Mouse (Mus musculus): ENCODE data around the gene Trpt1. TPM values are rescaled to one million over a fixed set of nuclear protein-coding genes. Genes with fewer than 3 reads are reported as not detected.

Trpt1 gene
- total and polyA plus RNA-seq, 2 experiments from 2014 or later = 28.4 to 32.0 TPM

DNA sequence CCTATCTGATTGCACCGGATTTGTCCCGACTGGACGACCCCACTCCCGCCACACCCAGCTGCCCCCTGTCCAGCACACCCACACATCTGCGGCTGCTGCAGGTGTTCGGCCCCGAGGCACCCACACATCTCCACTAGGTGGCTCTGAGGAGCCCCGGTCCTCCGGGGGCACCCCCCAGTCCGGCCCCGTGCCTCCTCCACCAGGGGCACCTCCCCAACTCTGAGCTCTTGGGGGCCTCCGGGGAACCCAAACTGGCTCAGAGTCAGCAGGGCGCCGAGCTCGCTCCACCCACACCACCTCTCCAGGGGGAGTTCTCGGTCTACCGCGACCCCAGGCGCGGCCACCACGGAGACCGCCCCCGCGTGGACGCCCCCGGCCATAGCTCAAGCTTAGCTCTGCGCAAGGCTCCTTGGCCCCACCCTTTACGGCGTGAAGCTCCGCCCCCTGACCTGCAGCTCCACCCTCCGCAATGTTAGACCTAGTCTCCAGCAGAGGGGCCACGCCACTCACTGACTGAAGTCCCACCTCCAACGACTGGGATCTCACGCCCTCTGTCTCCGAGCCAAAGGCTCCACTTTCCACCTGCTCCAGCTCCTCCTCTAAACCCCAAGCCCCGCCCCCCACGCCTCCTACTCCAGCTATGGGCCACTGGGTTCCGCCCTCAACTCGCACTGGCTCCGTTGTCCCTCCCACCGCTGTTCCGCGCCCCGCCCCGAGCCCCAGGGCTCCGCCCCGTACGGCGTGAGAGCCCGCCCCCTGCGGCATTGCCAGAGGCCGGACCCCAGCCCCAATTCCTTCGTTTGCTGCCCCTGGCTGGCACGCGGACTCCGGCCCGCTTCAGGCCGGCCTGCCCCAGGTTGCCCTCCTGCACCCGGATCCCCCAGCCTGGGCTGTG is 16.2 kb upstream of the Trpt1 start:
- 1% methylated on average over 58 of the region's 59 CpGs for WGBS
- no peaks in the 10 kb centered on the region for H3K9me3 ChIP-seq (replicated peaks; ENCODE audit: control insufficient read depth, low read length)
- DNase-seq (ENCODE audit: low spot score) (peak; percentile 100), ATAC-seq (ENCODE audit: insufficient read depth, low read depth) (peak; percentile 88)
- peak overlapping the region; percentile 83 for H3K4me2 ChIP-seq (ENCODE audit: low read depth, low read length)
- peak overlapping the region; percentile 75 for H3K4me3 ChIP-seq (ENCODE audit: low read depth, low read length)
- TF ChIP-seq EP300 (IDR thresholded peaks at IDR 0.05; ENCODE audit: low read depth) (0 out of 2 replicates have a peak, but pooled peaks have one; percentile 22), CTCF (IDR thresholded peaks at IDR 0.05; ENCODE audit: low read depth) (peak; percentile 63)
- peak overlapping the region; percentile 98 for H3K27ac ChIP-seq (ENCODE audit: low read depth)
- H3K9ac ChIP-seq (replicated peaks; ENCODE audit: low read depth, low read length) = peak overlapping the region; percentile 72
- H3K36me3 ChIP-seq (replicated peaks; ENCODE audit: control insufficient read depth, insufficient read depth, low read length) = peaks cover 35% of the 10 kb centered on the region
- H3K4me1 ChIP-seq (ENCODE audit: control insufficient read depth, insufficient read depth) = peaks cover 28% of the 10 kb centered on the region
- no peaks in the 10 kb centered on the region for H3K27me3 ChIP-seq (ENCODE audit: control insufficient read depth, insufficient read depth, low read length)

DNA sequence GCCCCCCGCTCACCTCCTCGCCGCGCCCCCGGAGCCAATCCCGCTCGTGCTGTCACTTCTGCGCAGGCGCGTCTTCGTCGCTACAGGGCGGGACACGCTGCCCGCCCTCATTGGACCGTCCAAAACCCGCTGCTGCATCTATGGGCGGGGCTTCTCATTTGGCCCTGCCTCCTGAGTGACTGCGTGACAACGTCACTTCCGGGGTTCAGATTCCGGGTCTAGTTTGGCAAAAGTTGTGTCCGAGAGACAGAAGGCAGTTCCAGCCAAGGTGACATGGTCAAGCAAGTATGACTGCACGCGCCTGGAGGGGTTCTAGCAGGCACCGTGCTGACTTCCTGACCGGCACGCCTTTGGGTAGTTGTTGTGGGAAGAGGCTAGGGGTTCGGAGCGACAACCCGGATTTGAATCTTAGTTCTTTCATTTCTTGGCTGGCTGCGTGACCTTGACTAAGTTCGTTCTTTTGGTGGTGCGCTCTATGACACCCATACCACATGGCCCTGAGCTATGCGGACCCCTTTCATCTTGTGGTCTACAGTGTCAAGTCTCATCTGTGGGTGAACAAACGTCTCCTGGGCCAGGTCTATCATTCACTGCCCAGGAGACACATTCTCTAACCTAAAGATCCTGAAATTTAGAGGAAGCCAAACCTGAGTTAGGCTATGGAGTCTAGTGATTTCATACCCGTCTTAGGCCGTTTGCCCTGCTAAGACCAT is 15.4 kb upstream of the Trpt1 start, which contains the start of gene Fkbp2:
Fkbp2 (minus strand) TSS at position 121 of the 713 bp plus-strand sequence.
- H3K4me2 ChIP-seq (ENCODE audit: low read depth, low read length) = peak within 1 kb of the TSS; percentile 83
- TF ChIP-seq CTCF (IDR thresholded peaks at IDR 0.05; ENCODE audit: low read depth) (no peak), EP300 (IDR thresholded peaks at IDR 0.05; ENCODE audit: low read depth) (peak; percentile 50; the same call in 1 of the 2 replicates)
- DNase-seq (ENCODE audit: low spot score) (peak; percentile 99), ATAC-seq (ENCODE audit: insufficient read depth, low read depth) (peak; percentile 85)
- WGBS = 1% methylated on average over 38 of the region's 38 CpGs
- H3K9me3 ChIP-seq (replicated peaks; ENCODE audit: control insufficient read depth, low read length) = no peaks in the 10 kb centered on the region
- peak within 1 kb of the TSS; percentile 75 for H3K4me3 ChIP-seq (ENCODE audit: low read depth, low read length)
- peak within 1 kb of the TSS; percentile 72 for H3K9ac ChIP-seq (replicated peaks; ENCODE audit: low read depth, low read length)
- peaks cover 28% of the 10 kb centered on the region for H3K4me1 ChIP-seq (ENCODE audit: control insufficient read depth, insufficient read depth)
- H3K27ac ChIP-seq (ENCODE audit: low read depth) = peak within 1 kb of the TSS; percentile 98
- H3K36me3 ChIP-seq (replicated peaks; ENCODE audit: control insufficient read depth, insufficient read depth, low read length) = peaks cover 43% of the 10 kb centered on the region
- H3K27me3 ChIP-seq (ENCODE audit: control insufficient read depth, insufficient read depth, low read length) = no peaks in the 10 kb centered on the region

DNA sequence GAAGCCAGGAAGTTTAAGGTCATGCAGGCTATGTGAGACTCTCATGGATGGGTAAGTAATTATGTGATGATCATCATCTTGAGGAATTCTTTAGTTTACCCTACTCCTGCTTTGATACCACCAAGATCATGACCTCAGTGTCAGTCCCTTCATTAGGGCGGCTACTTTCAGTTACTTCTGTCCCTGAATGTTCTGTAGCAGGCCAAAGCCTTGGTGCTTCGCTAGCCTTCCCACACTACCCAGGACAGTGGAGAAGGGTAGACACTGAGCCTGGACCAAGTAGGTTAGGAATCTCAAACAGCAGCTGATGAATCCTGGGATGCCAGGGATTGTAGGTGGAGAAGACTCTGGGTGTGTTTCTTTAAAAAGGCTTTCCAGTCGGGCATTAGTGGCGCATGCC is 14.5 kb upstream of the Trpt1 start:
- no peaks in the 10 kb centered on the region for H3K9me3 ChIP-seq (replicated peaks; ENCODE audit: control insufficient read depth, low read length)
- H3K9ac ChIP-seq (replicated peaks; ENCODE audit: low read depth, low read length) = peak overlapping the region; percentile 72; the same call in 1 of the 2 replicates
- H3K36me3 ChIP-seq (replicated peaks; ENCODE audit: control insufficient read depth, insufficient read depth, low read length) = peaks cover 43% of the 10 kb centered on the region
- 84% methylated on average over 4 of the region's 4 CpGs for WGBS
- H3K4me2 ChIP-seq (ENCODE audit: low read depth, low read length) = peak overlapping the region; percentile 69
- TF ChIP-seq EP300 (IDR thresholded peaks at IDR 0.05; ENCODE audit: low read depth) (no peak), CTCF (IDR thresholded peaks at IDR 0.05; ENCODE audit: low read depth) (no peak)
- no peak for DNase-seq (ENCODE audit: low spot score)
- peaks cover 31% of the 10 kb centered on the region for H3K4me1 ChIP-seq (ENCODE audit: control insufficient read depth, insufficient read depth)
- H3K27ac ChIP-seq (ENCODE audit: low read depth) = peak overlapping the region; percentile 98
- H3K4me3 ChIP-seq (ENCODE audit: low read depth, low read length) = no peak overlapping the region
- no peaks in the 10 kb centered on the region for H3K27me3 ChIP-seq (ENCODE audit: control insufficient read depth, insufficient read depth, low read length)
- ATAC-seq (ENCODE audit: insufficient read depth, low read depth) = no peak

DNA sequence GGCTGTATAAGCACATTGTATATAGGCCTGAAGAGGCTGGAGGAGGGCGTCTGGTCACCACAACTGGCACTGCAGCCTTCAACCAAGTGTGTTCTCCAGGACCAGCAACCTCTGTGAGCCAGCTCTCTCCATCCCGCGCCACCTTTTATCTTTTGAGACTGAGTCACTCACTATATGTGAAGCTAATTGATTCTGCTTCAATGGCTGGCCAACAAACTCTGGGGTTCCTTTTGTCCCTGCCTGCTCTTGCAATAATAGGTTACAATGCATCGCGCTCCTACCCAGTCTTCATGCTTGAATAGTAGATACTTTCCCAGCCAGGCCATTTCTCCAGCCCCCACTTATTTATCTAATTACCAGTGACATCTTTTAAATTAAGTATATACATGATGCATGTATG is 12.3 kb upstream of the Trpt1 start:
- Histone ChIP-seq H3K4me2 (ENCODE audit: low read depth, low read length) (no peak overlapping the region), H3K4me1 (ENCODE audit: control insufficient read depth, insufficient read depth) (peaks cover 28% of the 10 kb centered on the region), H3K27me3 (ENCODE audit: control insufficient read depth, insufficient read depth, low read length) (no peaks in the 10 kb centered on the region), H3K9me3 (replicated peaks; ENCODE audit: control insufficient read depth, low read length) (no peaks in the 10 kb centered on the region), H3K9ac (replicated peaks; ENCODE audit: low read depth, low read length) (no peak overlapping the region), H3K27ac (ENCODE audit: low read depth) (no peak overlapping the region), H3K36me3 (replicated peaks; ENCODE audit: control insufficient read depth, insufficient read depth, low read length) (peaks cover 30% of the 10 kb centered on the region), H3K4me3 (ENCODE audit: low read depth, low read length) (no peak overlapping the region)
- ATAC-seq (ENCODE audit: insufficient read depth, low read depth) (no peak), DNase-seq (ENCODE audit: low spot score) (no peak)
- TF ChIP-seq EP300 (IDR thresholded peaks at IDR 0.05; ENCODE audit: low read depth) (no peak), CTCF (IDR thresholded peaks at IDR 0.05; ENCODE audit: low read depth) (no peak)
- 92% methylated on average over 5 of the region's 5 CpGs for WGBS

DNA sequence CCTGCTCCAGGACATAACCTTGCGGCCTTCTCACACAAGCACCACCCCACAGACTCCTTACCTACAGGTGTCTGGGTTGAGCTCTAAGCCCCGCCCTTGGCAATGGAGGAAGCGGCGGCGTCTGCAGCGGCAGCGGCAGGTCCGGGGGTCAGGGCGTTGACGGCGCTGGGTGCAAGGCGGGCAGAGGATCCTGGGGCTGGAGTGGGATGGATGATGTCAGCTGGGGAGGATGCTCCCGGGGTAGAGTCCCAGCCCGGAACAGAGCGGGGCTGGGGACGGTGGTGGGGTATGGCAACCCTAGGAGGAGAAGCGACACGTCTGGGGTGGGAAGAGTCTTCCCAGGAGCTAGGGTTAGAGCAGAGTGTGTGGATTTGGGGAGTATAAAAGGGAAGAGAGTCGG is 10.6 kb upstream of the Trpt1 start:
- WGBS = 80% methylated on average over 19 of the region's 19 CpGs
- DNase-seq (ENCODE audit: low spot score) (no peak), ATAC-seq (ENCODE audit: insufficient read depth, low read depth) (no peak)
- Histone ChIP-seq H3K9ac (replicated peaks; ENCODE audit: low read depth, low read length) (no peak overlapping the region), H3K4me1 (ENCODE audit: control insufficient read depth, insufficient read depth) (peaks cover 20% of the 10 kb centered on the region), H3K27ac (ENCODE audit: low read depth) (no peak overlapping the region), H3K4me3 (ENCODE audit: low read depth, low read length) (no peak overlapping the region), H3K4me2 (ENCODE audit: low read depth, low read length) (no peak overlapping the region), H3K27me3 (ENCODE audit: control insufficient read depth, insufficient read depth, low read length) (no peaks in the 10 kb centered on the region), H3K36me3 (replicated peaks; ENCODE audit: control insufficient read depth, insufficient read depth, low read length) (peaks cover 28% of the 10 kb centered on the region), H3K9me3 (replicated peaks; ENCODE audit: control insufficient read depth, low read length) (no peaks in the 10 kb centered on the region)
- no peak for TF ChIP-seq CTCF (IDR thresholded peaks at IDR 0.05; ENCODE audit: low read depth)
- no peak for TF ChIP-seq EP300 (IDR thresholded peaks at IDR 0.05; ENCODE audit: low read depth)

All from heart, postnatal 0 days (tissue).